Mouse (Mus musculus) ES-Bruce4 (cell line): ENCODE data around the gene Dcst2.

ENCODE experiments used
- CTCF ChIP-seq: IDR thresholded peaks from one replicate; pipeline ENCODE4 v1.8.1; 2011; ENCODE audit warnings: low read depth, low read length
- POLR2A ChIP-seq: IDR thresholded peaks from one replicate; pipeline ENCODE4 v1.8.1; 2011; ENCODE audit warnings: low read length; ENCODE audit not compliant: insufficient read depth

GRCm38 (mm10) chr3:89392871-89393311 lies 31.1 kb downstream of the Dcst2 start:
- no peak for TF ChIP-seq CTCF
- TF ChIP-seq POLR2A: no peak
